Mouse (Mus musculus) neural tube, embryonic 12.5 days (tissue): ENCODE data around the gene Adra1d. TPM values are rescaled to one million over a fixed set of nuclear protein-coding genes. Genes with fewer than 3 reads are reported as not detected.
A peak's percentile ranks its signal among the peaks of the same experiment; 100 is the strongest.

Experiments
- ATAC-seq: fragments of 200-750 bp; cut with Nextera tagmentation; 2 replicates; pipeline ENCODE4 v1.8.0; 2017; ENCODE audit warnings: low read depth, mild to moderate bottlenecking, moderate TSS enrichment, moderate library complexity; ENCODE audit not compliant: low FRiP score
- H3K27ac ChIP-seq: fragments of 300-500 bp; sonication (generic); 2 replicates; pipeline ENCODE4 v1.5.1; 2016
- H3K27me3 ChIP-seq: fragments of 300-500 bp; sonication (generic); replicated peaks from 2 replicates; pipeline ENCODE4 v1.6.1; 2016; ENCODE audit warnings: mild to moderate bottlenecking
- H3K36me3 ChIP-seq: fragments of 300-500 bp; sonication (generic); 2 replicates; pipeline ENCODE4 v1.6.1; 2016; ENCODE audit warnings: mild to moderate bottlenecking
- H3K4me1 ChIP-seq: fragments of 300-500 bp; sonication (generic); 2 replicates; pipeline ENCODE4 v1.6.1; 2016
- H3K4me2 ChIP-seq: fragments of 300-500 bp; sonication (generic); replicated peaks from 2 replicates; pipeline ENCODE4 v1.6.1; 2016; ENCODE audit warnings: mild to moderate bottlenecking
- H3K4me3 ChIP-seq: fragments of 300-500 bp; sonication (generic); 2 replicates; pipeline ENCODE4 v1.5.1; 2016
- H3K9ac ChIP-seq: fragments of 300-500 bp; sonication (generic); 2 replicates; pipeline ENCODE4 v1.6.1; 2016; ENCODE audit warnings: mild to moderate bottlenecking
- H3K9me3 ChIP-seq: fragments of 300-500 bp; sonication (generic); 2 replicates; pipeline ENCODE4 v1.6.1; 2016; ENCODE audit warnings: mild to moderate bottlenecking
- WGBS: fragments of 180-500 bp; shearing (Covaris S2); methylation state at CpG from one replicate; pipeline ENCODE4 v1.1.7; 2016; 5-methylcytosine and 5-hydroxymethylcytosine counted together
- polyA plus RNA-seq: library from polyadenylated mRNA; unstranded; fragments of >200 nt; fragmentation: Nextera tagmentation; extraction: Ambion mirVana; gene quantifications from 2 replicates; pipeline ENCODE4 v1.2.1, GENCODE M21; 2016

Gene Adra1d
- polyA plus RNA-seq, result 0.34 and 0.68 TPM in 2 replicates

- under 1% methylated on average over 78 of the region's 82 CpGs for WGBS
- peak within 1 kb of the TSS; percentile 87 for H3K4me2 ChIP-seq
- H3K4me3 ChIP-seq, result peak within 1 kb of the TSS; percentile 45
- no peaks in the 10 kb centered on the region for H3K9me3 ChIP-seq
- no peak within 1 kb of the TSS for H3K27ac ChIP-seq
- peaks cover 62% of the 10 kb centered on the region for H3K27me3 ChIP-seq
- H3K36me3 ChIP-seq, result no peaks in the 10 kb centered on the region
- peak; percentile 54 for ATAC-seq
- H3K9ac ChIP-seq, result peak within 1 kb of the TSS; percentile 42
- H3K4me1 ChIP-seq, result peaks cover 17% of the 10 kb centered on the region
Measured at GRCm38 (mm10) chr2:131561891-131562585, at the start of gene Adra1d. TSS of gene Adra1d (minus strand) at chr2:131562283.

- Histone ChIP-seq H3K9ac (no peak overlapping the region), H3K27me3 (no peaks in the 10 kb centered on the region), H3K4me3 (no peak overlapping the region), H3K27ac (no peak overlapping the region), H3K36me3 (no peaks in the 10 kb centered on the region), H3K4me1 (no peaks in the 10 kb centered on the region), H3K4me2 (no peak overlapping the region), H3K9me3 (no peaks in the 10 kb centered on the region)
- 66% methylated on average over 2 of the region's 2 CpGs for WGBS
- ATAC-seq, result no peak
Measured at GRCm38 (mm10) chr2:131601881-131602280, 39.8 kb upstream of the Adra1d start.

- no peaks in the 10 kb centered on the region for H3K9me3 ChIP-seq
- H3K9ac ChIP-seq, result no peak overlapping the region
- H3K27me3 ChIP-seq, result no peaks in the 10 kb centered on the region
- WGBS, result 91% methylated on average over 6 of the region's 6 CpGs
- no peak overlapping the region for H3K4me3 ChIP-seq
- no peak overlapping the region for H3K27ac ChIP-seq
- no peaks in the 10 kb centered on the region for H3K4me1 ChIP-seq
- no peak overlapping the region for H3K4me2 ChIP-seq
- no peak for ATAC-seq
- H3K36me3 ChIP-seq, result no peaks in the 10 kb centered on the region
Measured at GRCm38 (mm10) chr2:131594871-131595270, 32.8 kb upstream of the Adra1d start.

- no peaks in the 10 kb centered on the region for H3K27me3 ChIP-seq
- H3K4me1 ChIP-seq, result no peaks in the 10 kb centered on the region
- H3K9me3 ChIP-seq, result no peaks in the 10 kb centered on the region
- 82% methylated on average over 2 of the region's 2 CpGs for WGBS
- no peak overlapping the region for H3K27ac ChIP-seq
- H3K36me3 ChIP-seq, result no peaks in the 10 kb centered on the region
- H3K9ac ChIP-seq, result no peak overlapping the region
- H3K4me3 ChIP-seq, result no peak overlapping the region
- no peak for ATAC-seq
- no peak overlapping the region for H3K4me2 ChIP-seq
Measured at GRCm38 (mm10) chr2:131587521-131587920, 25.4 kb upstream of the Adra1d start.

GRCm38 (mm10) chr2:131581506-131581905 lies 19.4 kb upstream of the Adra1d start:
- H3K9me3 ChIP-seq, result no peaks in the 10 kb centered on the region
- no peak overlapping the region for H3K4me3 ChIP-seq
- 92% methylated on average over 2 of the region's 2 CpGs for WGBS
- H3K9ac ChIP-seq, result no peak overlapping the region
- H3K4me2 ChIP-seq, result no peak overlapping the region
- H3K36me3 ChIP-seq, result no peaks in the 10 kb centered on the region
- ATAC-seq, result no peak
- H3K27ac ChIP-seq, result no peak overlapping the region
- H3K27me3 ChIP-seq, result no peaks in the 10 kb centered on the region
- no peaks in the 10 kb centered on the region for H3K4me1 ChIP-seq

- H3K9ac ChIP-seq, result peak overlapping the region; percentile 42
- ATAC-seq, result peak; percentile 65
- no peaks in the 10 kb centered on the region for H3K9me3 ChIP-seq
- H3K27ac ChIP-seq, result no peak overlapping the region
- peaks cover 60% of the 10 kb centered on the region for H3K27me3 ChIP-seq
- peak overlapping the region; percentile 87 for H3K4me2 ChIP-seq
- WGBS, result 1% methylated on average over 29 of the region's 30 CpGs
- peak overlapping the region; percentile 45 for H3K4me3 ChIP-seq
- no peaks in the 10 kb centered on the region for H3K36me3 ChIP-seq
- peaks cover 17% of the 10 kb centered on the region for H3K4me1 ChIP-seq
Measured at GRCm38 (mm10) chr2:131562586-131563122, 571 bp upstream of the Adra1d start.

GRCm38 (mm10) chr2:131561344-131561870 lies 676 bp downstream of the Adra1d start:
- H3K4me2 ChIP-seq, result peak overlapping the region; percentile 87
- 4% methylated on average over 33 of the region's 33 CpGs for WGBS
- H3K36me3 ChIP-seq, result no peaks in the 10 kb centered on the region
- no peak overlapping the region for H3K27ac ChIP-seq
- peak; percentile 15; the same call in 1 of the 2 replicates for ATAC-seq
- H3K9me3 ChIP-seq, result no peaks in the 10 kb centered on the region
- H3K4me1 ChIP-seq, result peaks cover 17% of the 10 kb centered on the region
- peak overlapping the region; percentile 45 for H3K4me3 ChIP-seq
- peaks cover 62% of the 10 kb centered on the region for H3K27me3 ChIP-seq
- H3K9ac ChIP-seq, result no peak overlapping the region

GRCm38 (mm10) chr2:131560205-131560919 lies 1.7 kb downstream of the Adra1d start:
- H3K36me3 ChIP-seq, result no peaks in the 10 kb centered on the region
- H3K27me3 ChIP-seq, result peaks cover 62% of the 10 kb centered on the region
- H3K9ac ChIP-seq, result no peak overlapping the region
- H3K27ac ChIP-seq, result no peak overlapping the region
- H3K4me3 ChIP-seq, result no peak overlapping the region; the same call in 1 of the 2 replicates
- no peak for ATAC-seq
- 46% methylated on average over 2 of the region's 2 CpGs for WGBS
- peaks cover 17% of the 10 kb centered on the region for H3K4me1 ChIP-seq
- no peaks in the 10 kb centered on the region for H3K9me3 ChIP-seq
- no peak overlapping the region for H3K4me2 ChIP-seq

- no peak for ATAC-seq
- Histone ChIP-seq H3K9me3 (no peaks in the 10 kb centered on the region), H3K27ac (no peak overlapping the region), H3K27me3 (peaks cover 49% of the 10 kb centered on the region), H3K4me3 (no peak overlapping the region), H3K9ac (no peak overlapping the region), H3K4me1 (peaks cover 15% of the 10 kb centered on the region), H3K4me2 (no peak overlapping the region), H3K36me3 (no peaks in the 10 kb centered on the region)
- WGBS, result 78% methylated on average over 2 of the region's 2 CpGs
Measured at GRCm38 (mm10) chr2:131557896-131558295, 4.2 kb downstream of the Adra1d start.

GRCm38 (mm10) chr2:131552736-131553400 lies 9.2 kb downstream of the Adra1d start:
- WGBS, result 38% methylated on average over 9 of the region's 9 CpGs
- Histone ChIP-seq H3K4me3 (no peak overlapping the region), H3K4me2 (no peak overlapping the region), H3K9me3 (no peaks in the 10 kb centered on the region), H3K27me3 (peaks cover 23% of the 10 kb centered on the region), H3K27ac (no peak overlapping the region), H3K9ac (no peak overlapping the region), H3K4me1 (no peaks in the 10 kb centered on the region), H3K36me3 (no peaks in the 10 kb centered on the region)
- ATAC-seq, result 0 out of 2 replicates have a peak, but pooled peaks have one; percentile 21

- peaks cover 29% of the 10 kb centered on the region for H3K27me3 ChIP-seq
- 73% methylated on average over 7 of the region's 7 CpGs for WGBS
- H3K36me3 ChIP-seq, result no peaks in the 10 kb centered on the region
Measured at GRCm38 (mm10) chr2:131551701-131552620, 10.1 kb downstream of the Adra1d start.

More at GRCm38 (mm10) chr2:131551701-131552620, 10.1 kb downstream of the Adra1d start:
- Histone ChIP-seq H3K4me3 (no peak overlapping the region), H3K9ac (no peak overlapping the region), H3K27ac (no peak overlapping the region), H3K4me2 (no peak overlapping the region), H3K9me3 (no peaks in the 10 kb centered on the region), H3K4me1 (no peaks in the 10 kb centered on the region)
- no peak for ATAC-seq
